Mouse (Mus musculus): ENCODE measurements around the gene Ccdc155. TPM values are rescaled to one million over a fixed set of nuclear protein-coding genes. Genes with fewer than 3 reads are reported as not detected.
A peak's percentile ranks its signal among the peaks of the same experiment; 100 is the strongest.

Ccdc155 gene
- total and polyA plus RNA-seq, 2 experiments: not detected

GRCm38 (mm10) chr7:45135993-45136567 lies 68.6 kb downstream of the Ccdc155 start, which contains the start of the genes Gm45713 and Flt3l:
Gene Gm45713, minus strand, starts transcription at chr7:45136231.
Gene Flt3l, minus strand, starts transcription at chr7:45136432.
- DNase-seq (ENCODE audit: extremely low read depth, low read depth, low spot score): peak; percentile 77
- Histone ChIP-seq H3K4me1 (ENCODE audit: control insufficient read depth, insufficient read depth, low read length) (peaks cover 21% of the 10 kb centered on the region), H3K27me3 (ENCODE audit: control insufficient read depth, insufficient read depth, low read length) (no peaks in the 10 kb centered on the region), H3K27ac (replicated peaks; ENCODE audit: insufficient read depth, low read depth, low read length) (peak within 1 kb of the TSS; percentile 74), H3K9ac (ENCODE audit: low read depth, low read length) (peak within 1 kb of the TSS; percentile 76), H3K36me3 (ENCODE audit: control insufficient read depth, insufficient read depth, low read length) (no peaks in the 10 kb centered on the region), H3K4me3 (ENCODE audit: insufficient read depth, low read depth, low read length) (peak within 1 kb of the TSS; percentile 70), H3K79me2 (ENCODE audit: control insufficient read depth, insufficient read depth, low read length) (no peaks in the 10 kb centered on the region; the same call in 1 of the 2 replicates)
- TF ChIP-seq POLR2A (IDR thresholded peaks at IDR 0.05; ENCODE audit: extremely low read depth, insufficient read depth, low read length) (no peak), CTCF (IDR thresholded peaks at IDR 0.05; ENCODE audit: low read depth, low read length) (peak; percentile 97)
- 4% methylated on average over 29 of the region's 29 CpGs for WGBS

GRCm38 (mm10) chr7:45135370-45135769 lies 69.3 kb downstream of the Ccdc155 start:
- 85% methylated on average over 3 of the region's 3 CpGs for WGBS
- TF ChIP-seq CTCF (IDR thresholded peaks at IDR 0.05; ENCODE audit: low read depth, low read length): no peak
- peaks cover 21% of the 10 kb centered on the region for H3K4me1 ChIP-seq (ENCODE audit: control insufficient read depth, insufficient read depth, low read length)

DNA sequence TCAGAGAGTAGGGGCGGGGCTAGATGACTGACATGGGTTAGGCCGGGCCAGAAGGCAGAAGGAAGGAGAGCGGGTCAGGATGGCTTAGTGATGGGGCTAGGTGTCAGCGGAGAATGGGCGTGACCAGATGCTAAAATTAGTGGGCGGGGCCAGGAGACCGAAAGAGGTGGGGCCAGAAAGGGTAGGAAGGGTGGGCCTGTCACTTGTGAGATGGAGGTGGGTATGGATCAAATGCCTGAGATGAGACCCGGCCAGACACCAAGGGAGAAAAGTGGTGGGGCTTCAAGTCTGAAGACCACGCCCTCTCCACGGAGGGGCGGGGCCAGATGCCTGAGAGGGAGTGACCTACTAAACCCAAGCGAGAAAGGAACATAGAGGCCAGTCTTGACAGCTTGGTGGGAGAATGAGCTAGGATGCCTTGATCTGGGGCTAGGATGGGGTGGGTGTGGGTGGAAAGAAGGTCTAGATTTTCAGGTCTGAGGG lies 70.1 kb downstream of the Ccdc155 start:
- H3K36me3 ChIP-seq (ENCODE audit: control insufficient read depth, insufficient read depth, low read length): no peaks in the 10 kb centered on the region
- TF ChIP-seq POLR2A (IDR thresholded peaks at IDR 0.05; ENCODE audit: extremely low read depth, insufficient read depth, low read length): no peak
- TF ChIP-seq CTCF (IDR thresholded peaks at IDR 0.05; ENCODE audit: low read depth, low read length): no peak
- no peak overlapping the region for H3K9ac ChIP-seq (ENCODE audit: low read depth, low read length)
- no peak overlapping the region for H3K27ac ChIP-seq (replicated peaks; ENCODE audit: insufficient read depth, low read depth, low read length)
- WGBS: 47% methylated on average over 12 of the region's 12 CpGs
- H3K4me3 ChIP-seq (ENCODE audit: insufficient read depth, low read depth, low read length): no peak overlapping the region
- no peak for DNase-seq (ENCODE audit: extremely low read depth, low read depth, low spot score)
- H3K27me3 ChIP-seq (ENCODE audit: control insufficient read depth, insufficient read depth, low read length): no peaks in the 10 kb centered on the region
- H3K4me1 ChIP-seq (ENCODE audit: control insufficient read depth, insufficient read depth, low read length): peaks cover 19% of the 10 kb centered on the region
- no peaks in the 10 kb centered on the region; the same call in 1 of the 2 replicates for H3K79me2 ChIP-seq (ENCODE audit: control insufficient read depth, insufficient read depth, low read length)

More at GRCm38 (mm10) chr7:45135370-45135769, 69.3 kb downstream of the Ccdc155 start:
- H3K36me3 ChIP-seq (ENCODE audit: control insufficient read depth, insufficient read depth, low read length): no peaks in the 10 kb centered on the region
- no peaks in the 10 kb centered on the region; the same call in 1 of the 2 replicates for H3K79me2 ChIP-seq (ENCODE audit: control insufficient read depth, insufficient read depth, low read length)
- peak overlapping the region; percentile 76 for H3K9ac ChIP-seq (ENCODE audit: low read depth, low read length)
- no peaks in the 10 kb centered on the region for H3K27me3 ChIP-seq (ENCODE audit: control insufficient read depth, insufficient read depth, low read length)
- no peak overlapping the region for H3K27ac ChIP-seq (replicated peaks; ENCODE audit: insufficient read depth, low read depth, low read length)
- no peak for DNase-seq (ENCODE audit: extremely low read depth, low read depth, low spot score)
- peak overlapping the region; percentile 70; the same call in 1 of the 2 replicates for H3K4me3 ChIP-seq (ENCODE audit: insufficient read depth, low read depth, low read length)

Other genes with a start within 250 kb of the Ccdc155 start
Only the 30 nearest of the 35 such genes appear.
- gene Irf3, start 207.2 kb downstream of the Ccdc155 start, total RNA-seq (2014; rRNA removed): 58.5 and 59.0 TPM in 2 replicates
- 82.0 and 101 TPM in 2 replicates for gene Irf3, start 207.2 kb downstream of the Ccdc155 start, polyA plus RNA-seq (2012; rRNA removed)
- 4.2 and 5.6 TPM in 2 replicates for gene Bcl2l12, start 206.2 kb downstream of the Ccdc155 start, total RNA-seq (2014; rRNA removed)
- 13.3 and 14.5 TPM in 2 replicates for gene Bcl2l12, start 206.2 kb downstream of the Ccdc155 start, polyA plus RNA-seq (2012; rRNA removed)
- gene Scaf1, start 188.5 kb downstream of the Ccdc155 start, total RNA-seq (2014; rRNA removed): 4.4 and 9.7 TPM in 2 replicates
- gene Scaf1, start 188.5 kb downstream of the Ccdc155 start, polyA plus RNA-seq (2012; rRNA removed): 25.7 and 31.8 TPM in 2 replicates
- gene Rras, start 186.9 kb downstream of the Ccdc155 start, total RNA-seq (2014; rRNA removed): 8.9 and 13.9 TPM in 2 replicates
- gene Rras, start 186.9 kb downstream of the Ccdc155 start, polyA plus RNA-seq (2012; rRNA removed): 53.4 and 54.9 TPM in 2 replicates
- 1.2 and 1.7 TPM in 2 replicates for gene Prr12, start 152.0 kb downstream of the Ccdc155 start, total RNA-seq (2014; rRNA removed)
- gene Prr12, start 152.0 kb downstream of the Ccdc155 start, polyA plus RNA-seq (2012; rRNA removed): 2.7 and 3.7 TPM in 2 replicates
- gene Nosip, start 142.5 kb downstream of the Ccdc155 start, total RNA-seq (2014; rRNA removed): 20.1 and 22.8 TPM in 2 replicates
- gene Nosip, start 142.5 kb downstream of the Ccdc155 start, polyA plus RNA-seq (2012; rRNA removed): 31.4 and 35.8 TPM in 2 replicates
- gene Prrg2, start 142.2 kb downstream of the Ccdc155 start, total RNA-seq (2014; rRNA removed): 26.1 and 32.8 TPM in 2 replicates
- gene Prrg2, start 142.2 kb downstream of the Ccdc155 start, polyA plus RNA-seq (2012; rRNA removed): 74.1 and 83.8 TPM in 2 replicates
- gene Rcn3, start 112.7 kb downstream of the Ccdc155 start, total RNA-seq (2014; rRNA removed): 6.7 and 8.8 TPM in 2 replicates
- gene Rcn3, start 112.7 kb downstream of the Ccdc155 start, polyA plus RNA-seq (2012; rRNA removed): 14.9 and 16.3 TPM in 2 replicates
- gene Fcgrt, start 101.0 kb downstream of the Ccdc155 start, total RNA-seq (2014; rRNA removed): 163 and 188 TPM in 2 replicates
- 170 and 193 TPM in 2 replicates for gene Fcgrt, start 101.0 kb downstream of the Ccdc155 start, polyA plus RNA-seq (2012; rRNA removed)
- 355 and 400 TPM in 2 replicates for gene Rps11, start 80.5 kb downstream of the Ccdc155 start, total RNA-seq (2014; rRNA removed)
- gene Rps11, start 80.5 kb downstream of the Ccdc155 start, polyA plus RNA-seq (2012; rRNA removed): 95.1 and 111 TPM in 2 replicates
- 1,440 and 1,681 TPM in 2 replicates for gene Rpl13a, start 76.1 kb downstream of the Ccdc155 start, total RNA-seq (2014; rRNA removed)
- gene Rpl13a, start 76.1 kb downstream of the Ccdc155 start, polyA plus RNA-seq (2012; rRNA removed): 488 and 544 TPM in 2 replicates
- 0.13 TPM in 1 of 2 replicates, not detected in the other for gene Gm45713, start 68.7 kb downstream of the Ccdc155 start, total RNA-seq (2014; rRNA removed)
- gene Gm45713, start 68.7 kb downstream of the Ccdc155 start, polyA plus RNA-seq (2012; rRNA removed): 0.98 TPM in 1 of 2 replicates, not detected in the other
- 3.2 and 5.4 TPM in 2 replicates for gene Flt3l, start 68.5 kb downstream of the Ccdc155 start, total RNA-seq (2014; rRNA removed)
- 20.8 and 30.8 TPM in 2 replicates for gene Flt3l, start 68.5 kb downstream of the Ccdc155 start, polyA plus RNA-seq (2012; rRNA removed)
- gene Pih1d1, start 50.6 kb downstream of the Ccdc155 start, total RNA-seq (2014; rRNA removed): 48.0 and 59.1 TPM in 2 replicates
- 62.1 and 66.4 TPM in 2 replicates for gene Pih1d1, start 50.6 kb downstream of the Ccdc155 start, polyA plus RNA-seq (2012; rRNA removed)
- 33.3 and 47.6 TPM in 2 replicates for gene Aldh16a1, start 50.3 kb downstream of the Ccdc155 start, total RNA-seq (2014; rRNA removed)
- 116 and 162 TPM in 2 replicates for gene Aldh16a1, start 50.3 kb downstream of the Ccdc155 start, polyA plus RNA-seq (2012; rRNA removed)
- 0.07 TPM in 1 of 2 replicates, not detected in the other for gene Slc17a7, start 40.9 kb downstream of the Ccdc155 start, total RNA-seq (2014; rRNA removed)
- gene Slc17a7, start 40.9 kb downstream of the Ccdc155 start, polyA plus RNA-seq (2012; rRNA removed): not detected in 2 replicates
- gene Gfy, start 25.3 kb downstream of the Ccdc155 start, total RNA-seq (2014; rRNA removed): not detected in 2 replicates
- not detected in 2 replicates for gene Gfy, start 25.3 kb downstream of the Ccdc155 start, polyA plus RNA-seq (2012; rRNA removed)
- not detected in 2 replicates for gene Pth2, start 23.9 kb downstream of the Ccdc155 start, total RNA-seq (2014; rRNA removed)
- gene Pth2, start 23.9 kb downstream of the Ccdc155 start, polyA plus RNA-seq (2012; rRNA removed): not detected in 2 replicates
- not detected in 2 replicates for gene Dkkl1, start 7.3 kb upstream of the Ccdc155 start, total RNA-seq (2014; rRNA removed)
- 0.21 TPM in 1 of 2 replicates, not detected in the other for gene Dkkl1, start 7.3 kb upstream of the Ccdc155 start, polyA plus RNA-seq (2012; rRNA removed)
- 1.2 and 1.5 TPM in 2 replicates for gene Tead2, start 10.9 kb upstream of the Ccdc155 start, total RNA-seq (2014; rRNA removed)
- 0.97 and 2.9 TPM in 2 replicates for gene Tead2, start 10.9 kb upstream of the Ccdc155 start, polyA plus RNA-seq (2012; rRNA removed)
- gene Cd37, start 34.2 kb upstream of the Ccdc155 start, total RNA-seq (2014; rRNA removed): 1.4 and 1.5 TPM in 2 replicates
- 4.5 and 11.5 TPM in 2 replicates for gene Cd37, start 34.2 kb upstream of the Ccdc155 start, polyA plus RNA-seq (2012; rRNA removed)
- 0.20 and 0.37 TPM in 2 replicates for gene Slc6a16, start 36.2 kb upstream of the Ccdc155 start, total RNA-seq (2014; rRNA removed)
- 0.86 and 1.9 TPM in 2 replicates for gene Slc6a16, start 36.2 kb upstream of the Ccdc155 start, polyA plus RNA-seq (2012; rRNA removed)
- gene Slc6a21, start 72.6 kb upstream of the Ccdc155 start, total RNA-seq (2014; rRNA removed): not detected in 2 replicates
- 0.12 and 0.18 TPM in 2 replicates for gene Slc6a21, start 72.6 kb upstream of the Ccdc155 start, polyA plus RNA-seq (2012; rRNA removed)
- 1.2 TPM in 2 replicates for gene Trpm4, start 128.9 kb upstream of the Ccdc155 start, total RNA-seq (2014; rRNA removed)
- gene Trpm4, start 128.9 kb upstream of the Ccdc155 start, polyA plus RNA-seq (2012; rRNA removed): 1.2 and 1.5 TPM in 2 replicates
- 0.28 TPM in 1 of 2 replicates, not detected in the other for gene Hrc, start 130.4 kb upstream of the Ccdc155 start, total RNA-seq (2014; rRNA removed)
- not detected in 2 replicates for gene Hrc, start 130.4 kb upstream of the Ccdc155 start, polyA plus RNA-seq (2012; rRNA removed)
- gene Ppfia3, start 162.1 kb upstream of the Ccdc155 start, total RNA-seq (2014; rRNA removed): 0.07 TPM in 1 of 2 replicates, not detected in the other
- 0.14 TPM in 1 of 2 replicates, not detected in the other for gene Ppfia3, start 162.1 kb upstream of the Ccdc155 start, polyA plus RNA-seq (2012; rRNA removed)
- not detected in 2 replicates for gene Lin7b, start 165.7 kb upstream of the Ccdc155 start, total RNA-seq (2014; rRNA removed)
- not detected in 2 replicates for gene Lin7b, start 165.7 kb upstream of the Ccdc155 start, polyA plus RNA-seq (2012; rRNA removed)
- 43.3 and 46.4 TPM in 2 replicates for gene Snrnp70, start 190.8 kb upstream of the Ccdc155 start, total RNA-seq (2014; rRNA removed)
- gene Snrnp70, start 190.8 kb upstream of the Ccdc155 start, polyA plus RNA-seq (2012; rRNA removed): 59.2 and 101 TPM in 2 replicates
- gene Kcna7, start 200.8 kb upstream of the Ccdc155 start, total RNA-seq (2014; rRNA removed): under 0.01 TPM in 1 of 2 replicates, not detected in the other
- not detected in 2 replicates for gene Kcna7, start 200.8 kb upstream of the Ccdc155 start, polyA plus RNA-seq (2012; rRNA removed)
- gene Ntf5, start 208.8 kb upstream of the Ccdc155 start, total RNA-seq (2014; rRNA removed): 0.13 TPM in 1 of 2 replicates, not detected in the other
- 0.04 TPM in 1 of 2 replicates, not detected in the other for gene Ntf5, start 208.8 kb upstream of the Ccdc155 start, polyA plus RNA-seq (2012; rRNA removed)